Mouse (Mus musculus) hindbrain, embryonic 13.5 days (tissue): ENCODE data around the gene Mybpc3. TPM values are rescaled to one million over a fixed set of nuclear protein-coding genes. Genes with fewer than 3 reads are reported as not detected.

Experiments used
- ATAC-seq: fragments of 200-750 bp; cut with Nextera tagmentation; 2 replicates; pipeline ENCODE4 v1.8.0; 2017; ENCODE audit warnings: moderate TSS enrichment; ENCODE audit not compliant: low FRiP score
- H3K27ac ChIP-seq: fragments of 300-500 bp; sonication (generic); 2 replicates; pipeline ENCODE4 v1.5.1; 2015; ENCODE audit warnings: inconsistent platforms, mild to moderate bottlenecking, moderate library complexity
- H3K27me3 ChIP-seq: fragments of 300-500 bp; sonication (generic); 2 replicates; pipeline ENCODE4 v1.6.1; 2015; ENCODE audit warnings: mild to moderate bottlenecking, inconsistent platforms
- H3K36me3 ChIP-seq: fragments of 300-500 bp; sonication (generic); 2 replicates; pipeline ENCODE4 v1.6.1; 2015; ENCODE audit warnings: mild to moderate bottlenecking, inconsistent platforms
- H3K4me1 ChIP-seq: fragments of 300-500 bp; sonication (generic); replicated peaks from 2 replicates; pipeline ENCODE4 v1.6.1; 2015; ENCODE audit warnings: inconsistent platforms
- H3K4me2 ChIP-seq: fragments of 300-500 bp; sonication (generic); 2 replicates; pipeline ENCODE4 v1.6.1; 2015; ENCODE audit warnings: inconsistent platforms, mild to moderate bottlenecking, moderate library complexity
- H3K4me3 ChIP-seq: fragments of 300-500 bp; sonication (generic); 2 replicates; pipeline ENCODE4 v1.5.1; 2015; ENCODE audit warnings: mild to moderate bottlenecking, inconsistent platforms
- H3K9ac ChIP-seq: fragments of 300-500 bp; sonication (generic); 2 replicates; pipeline ENCODE4 v1.6.1; 2015; ENCODE audit warnings: mild to moderate bottlenecking, inconsistent platforms
- H3K9me3 ChIP-seq: fragments of 300-500 bp; sonication (generic); 2 replicates; pipeline ENCODE4 v1.6.1; 2016; ENCODE audit warnings: inconsistent platforms
- WGBS: fragments of 180-500 bp; shearing (Covaris S2); methylation state at CpG from one replicate; pipeline ENCODE4 v1.1.7; 2015; 5-methylcytosine and 5-hydroxymethylcytosine counted together
- polyA plus RNA-seq: library from polyadenylated mRNA; unstranded; fragments of >200 nt; fragmentation: Nextera tagmentation; extraction: Ambion mirVana; gene quantifications from 2 replicates; pipeline ENCODE4 v1.2.1, GENCODE M21; 2015

The Mybpc3 gene
- polyA plus RNA-seq, 1 experiment from 2014 or later = 0.23 TPM

DNA sequence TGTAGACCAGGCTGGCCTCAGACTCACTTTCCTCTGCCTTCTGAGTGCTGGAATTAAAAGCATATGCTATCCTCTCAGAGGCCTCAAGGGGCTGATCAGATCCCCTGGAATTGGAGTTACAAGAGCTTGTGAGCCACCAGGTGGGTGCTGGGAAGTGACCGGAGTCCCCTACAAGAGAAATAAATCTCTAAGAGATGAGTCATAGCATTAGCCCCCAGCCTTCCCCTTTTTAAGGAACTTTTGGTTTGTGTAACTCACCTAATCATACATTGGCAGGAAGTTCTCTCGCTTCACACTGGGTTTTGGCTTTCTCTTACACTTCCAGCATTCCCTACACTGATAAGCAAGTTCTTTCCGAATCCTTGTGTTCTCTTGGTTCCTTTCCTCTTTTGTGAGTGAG is 14.1 kb downstream of the Mybpc3 start:
- 90% methylated on average over 3 of the region's 3 CpGs for WGBS
- H3K4me2 ChIP-seq = no peak overlapping the region
- no peak overlapping the region for H3K4me3 ChIP-seq
- H3K4me1 ChIP-seq = no peaks in the 10 kb centered on the region
- H3K27ac ChIP-seq = no peak overlapping the region
- no peak overlapping the region for H3K9ac ChIP-seq
- ATAC-seq = no peak
- H3K27me3 ChIP-seq = no peaks in the 10 kb centered on the region
- no peaks in the 10 kb centered on the region for H3K9me3 ChIP-seq
- peaks cover 12% of the 10 kb centered on the region for H3K36me3 ChIP-seq

- H3K27ac ChIP-seq = no peak overlapping the region
- no peak overlapping the region for H3K9ac ChIP-seq
- no peaks in the 10 kb centered on the region for H3K4me1 ChIP-seq
- H3K4me2 ChIP-seq = no peak overlapping the region
- peaks cover 58% of the 10 kb centered on the region for H3K36me3 ChIP-seq
- no peak overlapping the region for H3K4me3 ChIP-seq
- no peak for ATAC-seq
- no peaks in the 10 kb centered on the region for H3K9me3 ChIP-seq
- 81% methylated on average over 11 of the region's 11 CpGs for WGBS
- H3K27me3 ChIP-seq = no peaks in the 10 kb centered on the region
These were observed 18.8 kb downstream of the Mybpc3 start for GRCm38 (mm10) chr2:91136513-91137412.

- H3K27me3 ChIP-seq = no peaks in the 10 kb centered on the region
- no peak overlapping the region for H3K4me2 ChIP-seq
- H3K9ac ChIP-seq = no peak overlapping the region
- H3K4me1 ChIP-seq = no peaks in the 10 kb centered on the region
- no peaks in the 10 kb centered on the region for H3K9me3 ChIP-seq
- ATAC-seq = no peak
- peaks cover 65% of the 10 kb centered on the region for H3K36me3 ChIP-seq
- no peak overlapping the region for H3K27ac ChIP-seq
- H3K4me3 ChIP-seq = no peak overlapping the region
- WGBS = 84% methylated on average over 6 of the region's 6 CpGs
These were observed 19.5 kb downstream of the Mybpc3 start for GRCm38 (mm10) chr2:91137481-91137880.

GRCm38 (mm10) chr2:91139311-91139710 is 21.4 kb downstream of the Mybpc3 start:
- Histone ChIP-seq H3K4me1 (no peaks in the 10 kb centered on the region), H3K4me2 (no peak overlapping the region), H3K27ac (no peak overlapping the region), H3K27me3 (no peaks in the 10 kb centered on the region), H3K9ac (no peak overlapping the region), H3K9me3 (no peaks in the 10 kb centered on the region), H3K36me3 (peaks cover 84% of the 10 kb centered on the region), H3K4me3 (no peak overlapping the region)
- 76% methylated on average over 5 of the region's 5 CpGs for WGBS
- no peak for ATAC-seq

DNA sequence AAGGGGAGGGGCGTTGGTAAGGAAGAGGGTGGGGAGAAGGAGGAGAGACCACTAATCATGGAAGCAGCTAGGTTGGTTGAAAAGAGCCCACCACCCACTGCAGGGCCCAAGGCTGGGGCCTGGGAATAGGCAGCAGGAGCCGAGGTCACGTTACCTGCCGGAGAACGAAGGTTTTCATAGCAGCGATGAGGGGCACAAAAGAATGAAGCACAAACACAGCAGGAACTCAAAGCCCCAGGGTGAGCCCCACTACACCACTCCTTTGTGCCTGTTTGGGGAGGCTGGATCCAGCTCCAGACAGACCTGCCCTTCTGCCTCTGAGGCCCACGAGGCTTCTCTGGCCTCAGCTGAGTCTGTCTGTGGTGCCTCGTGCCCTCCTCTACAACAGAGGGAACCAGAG is 21.8 kb downstream of the Mybpc3 start:
- Histone ChIP-seq H3K9me3 (no peaks in the 10 kb centered on the region), H3K4me3 (no peak overlapping the region), H3K36me3 (peaks cover 88% of the 10 kb centered on the region), H3K27me3 (no peaks in the 10 kb centered on the region), H3K4me1 (no peaks in the 10 kb centered on the region), H3K9ac (no peak overlapping the region), H3K27ac (no peak overlapping the region), H3K4me2 (no peak overlapping the region)
- WGBS = 78% methylated on average over 8 of the region's 8 CpGs
- ATAC-seq = no peak

- peaks cover 98% of the 10 kb centered on the region for H3K36me3 ChIP-seq
- no peak overlapping the region for H3K4me2 ChIP-seq
- H3K4me1 ChIP-seq = no peaks in the 10 kb centered on the region
- 89% methylated on average over 6 of the region's 6 CpGs for WGBS
- no peak overlapping the region for H3K4me3 ChIP-seq
- no peaks in the 10 kb centered on the region for H3K9me3 ChIP-seq
- no peak overlapping the region for H3K9ac ChIP-seq
- ATAC-seq = no peak
- no peaks in the 10 kb centered on the region for H3K27me3 ChIP-seq
- H3K27ac ChIP-seq = no peak overlapping the region
These were observed 25.0 kb downstream of the Mybpc3 start for GRCm38 (mm10) chr2:91142920-91143319.

GRCm38 (mm10) chr2:91143401-91143800 is 25.5 kb downstream of the Mybpc3 start:
- Histone ChIP-seq H3K4me2 (no peak overlapping the region), H3K4me1 (no peaks in the 10 kb centered on the region), H3K9ac (no peak overlapping the region), H3K27ac (no peak overlapping the region), H3K9me3 (no peaks in the 10 kb centered on the region), H3K36me3 (peaks cover 96% of the 10 kb centered on the region), H3K27me3 (no peaks in the 10 kb centered on the region), H3K4me3 (no peak overlapping the region)
- 98% methylated on average over 11 of the region's 11 CpGs for WGBS
- ATAC-seq = no peak

DNA sequence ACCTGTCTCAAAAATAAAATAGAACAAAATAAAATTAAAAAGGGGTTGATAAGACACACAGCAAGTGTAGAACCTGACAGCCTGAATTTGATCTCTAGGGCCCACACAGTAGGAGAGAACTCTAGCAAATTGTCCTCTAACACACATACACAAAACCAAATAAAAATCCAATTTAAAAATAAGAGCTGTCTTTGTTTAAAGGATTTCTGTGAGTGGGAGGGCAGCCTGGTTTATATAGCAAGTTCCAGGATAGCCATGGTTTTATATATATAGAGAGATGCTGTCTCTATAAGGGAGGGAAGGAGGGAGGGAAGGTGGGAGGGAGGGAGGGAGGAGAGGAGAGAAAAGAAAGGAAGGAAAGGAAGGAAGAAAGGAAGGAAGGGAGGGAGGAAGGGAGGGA is 30.2 kb downstream of the Mybpc3 start:
- Histone ChIP-seq H3K4me3 (no peak overlapping the region), H3K9ac (no peak overlapping the region), H3K4me1 (no peaks in the 10 kb centered on the region), H3K27ac (no peak overlapping the region), H3K4me2 (no peak overlapping the region), H3K27me3 (no peaks in the 10 kb centered on the region), H3K9me3 (no peaks in the 10 kb centered on the region), H3K36me3 (peaks cover 88% of the 10 kb centered on the region)
- ATAC-seq = no peak

GRCm38 (mm10) chr2:91151331-91151730 is 33.4 kb downstream of the Mybpc3 start:
- H3K27me3 ChIP-seq = no peaks in the 10 kb centered on the region
- ATAC-seq = no peak
- no peak overlapping the region for H3K4me2 ChIP-seq
- no peaks in the 10 kb centered on the region for H3K9me3 ChIP-seq
- no peak overlapping the region for H3K4me3 ChIP-seq
- H3K9ac ChIP-seq = no peak overlapping the region
- no peaks in the 10 kb centered on the region for H3K4me1 ChIP-seq
- no peak overlapping the region for H3K27ac ChIP-seq
- WGBS = 86% methylated on average over 1 of the region's 1 CpGs
- peaks cover 85% of the 10 kb centered on the region for H3K36me3 ChIP-seq

DNA sequence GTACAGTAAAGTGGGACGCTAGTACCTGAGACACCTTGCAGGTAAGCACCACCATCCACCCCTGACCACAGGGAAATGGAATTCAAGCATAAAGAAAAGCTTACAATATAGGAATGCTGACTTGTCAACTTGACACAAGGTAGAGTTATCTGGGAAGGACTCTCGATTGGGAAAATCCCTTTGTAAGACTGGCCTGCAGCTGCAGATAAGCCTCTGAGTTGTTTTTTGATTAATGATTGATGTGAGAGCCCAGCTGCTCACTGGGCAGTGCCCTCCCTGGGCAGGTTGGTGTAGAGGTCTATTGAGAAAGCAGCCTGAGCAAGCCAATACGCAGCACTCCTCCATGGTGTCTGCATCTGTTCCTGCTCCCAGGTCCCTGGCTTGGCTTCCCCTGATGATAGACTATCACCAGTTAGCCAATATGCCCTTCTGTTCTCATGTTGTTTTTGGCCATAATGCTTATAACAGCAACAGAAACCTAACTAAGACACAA is 35.0 kb downstream of the Mybpc3 start:
- peaks cover 87% of the 10 kb centered on the region for H3K36me3 ChIP-seq
- ATAC-seq = no peak
- no peak overlapping the region for H3K4me2 ChIP-seq
- H3K27ac ChIP-seq = no peak overlapping the region
- H3K27me3 ChIP-seq = no peaks in the 10 kb centered on the region
- no peak overlapping the region for H3K9ac ChIP-seq
- no peaks in the 10 kb centered on the region for H3K4me1 ChIP-seq
- no peaks in the 10 kb centered on the region for H3K9me3 ChIP-seq
- no peak overlapping the region for H3K4me3 ChIP-seq
- WGBS = 86% methylated on average over 3 of the region's 3 CpGs

DNA sequence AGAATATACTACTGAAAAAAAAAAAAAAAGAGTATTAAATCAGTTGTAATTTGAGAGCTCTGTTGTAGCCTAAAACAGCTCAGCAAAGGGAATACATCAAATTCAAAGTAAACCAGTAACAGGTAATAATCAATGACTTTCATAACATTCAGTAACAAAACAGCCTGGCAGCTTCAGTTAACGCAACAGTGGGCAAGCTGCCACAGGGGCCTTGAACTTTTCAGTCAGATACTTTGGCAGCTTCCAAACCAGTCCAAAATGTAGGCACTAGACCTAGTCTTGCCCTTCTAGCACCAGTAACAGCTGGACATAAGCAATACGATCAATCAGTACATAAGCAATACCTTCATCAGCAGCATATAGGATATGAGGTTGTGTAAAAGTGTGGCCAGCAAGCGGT is 36.1 kb downstream of the Mybpc3 start:
- no peak overlapping the region for H3K27ac ChIP-seq
- no peak overlapping the region for H3K9ac ChIP-seq
- peaks cover 86% of the 10 kb centered on the region for H3K36me3 ChIP-seq
- no peak overlapping the region for H3K4me3 ChIP-seq
- no peaks in the 10 kb centered on the region for H3K27me3 ChIP-seq
- no peak for ATAC-seq
- no peaks in the 10 kb centered on the region for H3K4me1 ChIP-seq
- no peak overlapping the region for H3K4me2 ChIP-seq
- WGBS = 95% methylated on average over 3 of the region's 3 CpGs
- no peaks in the 10 kb centered on the region for H3K9me3 ChIP-seq

DNA sequence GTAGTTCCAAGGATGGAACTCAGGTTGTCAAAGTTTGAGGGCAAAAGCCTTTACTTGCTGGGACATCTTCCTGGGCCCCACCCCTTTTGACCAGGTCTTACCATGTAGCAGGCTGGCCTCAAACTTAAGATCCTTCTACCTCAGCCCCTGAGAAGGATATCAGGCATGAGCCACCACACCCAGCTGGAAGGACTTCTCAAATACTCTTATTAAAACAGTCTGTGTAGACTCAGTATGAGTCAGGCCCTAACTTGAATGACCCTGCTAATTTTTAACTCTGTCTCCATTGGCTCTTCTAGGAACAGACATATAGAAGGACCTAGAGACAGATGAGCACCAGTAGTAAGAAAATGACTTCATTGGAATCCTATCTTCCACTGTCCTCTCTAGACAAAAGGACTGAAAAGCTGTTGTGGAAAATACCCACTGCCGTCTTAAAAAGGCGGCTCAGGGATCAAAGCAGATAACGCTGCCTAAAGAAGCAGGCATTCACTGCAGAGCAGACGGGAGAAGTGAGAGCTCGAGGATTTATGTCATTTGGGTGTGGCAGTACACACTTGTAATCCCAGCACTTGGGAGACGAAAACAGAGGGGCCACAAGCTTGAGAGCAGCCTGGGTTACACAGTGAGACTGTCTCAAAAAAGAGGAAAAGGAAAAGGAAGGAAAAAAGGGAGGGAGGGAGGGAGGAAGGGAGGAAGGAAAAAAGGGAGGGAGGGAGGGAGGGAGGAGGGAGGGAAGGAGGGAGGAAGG is 39.2 kb downstream of the Mybpc3 start:
- 28% methylated on average over 6 of the region's 6 CpGs for WGBS
- peaks cover 90% of the 10 kb centered on the region for H3K36me3 ChIP-seq

More for the DNA sequence above, 39.2 kb downstream of the Mybpc3 start:
- Histone ChIP-seq H3K4me2 (no peak overlapping the region), H3K27ac (no peak overlapping the region), H3K4me1 (no peaks in the 10 kb centered on the region), H3K4me3 (no peak overlapping the region), H3K27me3 (no peaks in the 10 kb centered on the region), H3K9me3 (no peaks in the 10 kb centered on the region), H3K9ac (no peak overlapping the region)
- no peak for ATAC-seq
